Mouse (Mus musculus) midbrain, embryonic 13.5 days (tissue): ENCODE measurements around the gene Nipal1. TPM values are rescaled to one million over a fixed set of nuclear protein-coding genes. Genes with fewer than 3 reads are reported as not detected.

ENCODE experiments used
- ATAC-seq: fragments of 200-750 bp; cut with Nextera tagmentation; 2 replicates; pipeline ENCODE4 v1.8.0; 2017; ENCODE audit warnings: mild to moderate bottlenecking, moderate TSS enrichment, moderate library complexity
- H3K27ac ChIP-seq: fragments of 300-500 bp; sonication (generic); 2 replicates; pipeline ENCODE4 v1.5.1; 2015; ENCODE audit warnings: inconsistent platforms, mild to moderate bottlenecking, moderate library complexity
- H3K27me3 ChIP-seq: fragments of 300-500 bp; sonication (generic); 2 replicates; pipeline ENCODE4 v1.6.1; 2015; ENCODE audit warnings: mild to moderate bottlenecking, inconsistent platforms
- H3K36me3 ChIP-seq: fragments of 300-500 bp; sonication (generic); 2 replicates; pipeline ENCODE4 v1.6.1; 2015; ENCODE audit warnings: mild to moderate bottlenecking, inconsistent platforms
- H3K4me1 ChIP-seq: fragments of 300-500 bp; sonication (generic); replicated peaks from 2 replicates; pipeline ENCODE4 v1.6.1; 2015; ENCODE audit warnings: inconsistent platforms
- H3K4me2 ChIP-seq: fragments of 300-500 bp; sonication (generic); replicated peaks from 2 replicates; pipeline ENCODE4 v1.6.1; 2015; ENCODE audit warnings: moderate library complexity, mild to moderate bottlenecking, inconsistent platforms
- H3K4me3 ChIP-seq: fragments of 300-500 bp; sonication (generic); replicated peaks from 2 replicates; pipeline ENCODE4 v1.5.1; 2015; ENCODE audit warnings: mild to moderate bottlenecking, inconsistent platforms
- H3K9ac ChIP-seq: fragments of 300-500 bp; sonication (generic); replicated peaks from 2 replicates; pipeline ENCODE4 v1.6.1; 2015; ENCODE audit warnings: mild to moderate bottlenecking, inconsistent platforms
- H3K9me3 ChIP-seq: fragments of 300-500 bp; sonication (generic); 2 replicates; pipeline ENCODE4 v1.6.1; 2016; ENCODE audit warnings: mild to moderate bottlenecking, inconsistent platforms
- WGBS: fragments of 180-500 bp; shearing (Covaris S2); methylation state at CpG from one replicate; pipeline ENCODE4 v1.1.7; 2015; 5-methylcytosine and 5-hydroxymethylcytosine counted together
- polyA plus RNA-seq: library from polyadenylated mRNA; unstranded; fragments of >200 nt; fragmentation: Nextera tagmentation; extraction: Ambion mirVana; gene quantifications from 2 replicates; pipeline ENCODE4 v1.2.1, GENCODE M21; 2015

The Nipal1 gene
- polyA plus RNA-seq, 1 experiment from 2014 or later = 0.79 TPM

- no peak overlapping the region for H3K27ac ChIP-seq
- H3K27me3 ChIP-seq = no peaks in the 10 kb centered on the region
- no peak for ATAC-seq
- no peaks in the 10 kb centered on the region for H3K36me3 ChIP-seq
- H3K4me1 ChIP-seq = peaks cover 19% of the 10 kb centered on the region
- WGBS = 89% methylated on average over 9 of the region's 9 CpGs
- H3K9ac ChIP-seq = no peak overlapping the region
- no peak overlapping the region for H3K4me2 ChIP-seq
- H3K9me3 ChIP-seq = no peaks in the 10 kb centered on the region
- no peak overlapping the region for H3K4me3 ChIP-seq
These were observed 20.8 kb downstream of the Nipal1 start for GRCm38 (mm10) chr5:72668351-72668750.

- Histone ChIP-seq H3K4me3 (no peak overlapping the region), H3K27ac (0 out of 2 replicates have a peak overlapping the region, but pooled peaks have one; percentile 14), H3K36me3 (no peaks in the 10 kb centered on the region), H3K9ac (no peak overlapping the region), H3K9me3 (no peaks in the 10 kb centered on the region), H3K4me2 (no peak overlapping the region), H3K27me3 (no peaks in the 10 kb centered on the region), H3K4me1 (peaks cover 19% of the 10 kb centered on the region)
- 20% methylated on average over 8 of the region's 8 CpGs for WGBS
- ATAC-seq = peak; percentile 87
These were observed 23.6 kb downstream of the Nipal1 start for GRCm38 (mm10) chr5:72671017-72671699.

- no peaks in the 10 kb centered on the region for H3K27me3 ChIP-seq
- peaks cover 15% of the 10 kb centered on the region for H3K4me1 ChIP-seq
- 79% methylated on average over 9 of the region's 9 CpGs for WGBS
- H3K4me3 ChIP-seq = no peak overlapping the region
- no peak for ATAC-seq
- no peak overlapping the region for H3K27ac ChIP-seq
- H3K9ac ChIP-seq = no peak overlapping the region
- no peaks in the 10 kb centered on the region for H3K36me3 ChIP-seq
- no peaks in the 10 kb centered on the region for H3K9me3 ChIP-seq
- no peak overlapping the region for H3K4me2 ChIP-seq
These were observed 27.5 kb downstream of the Nipal1 start for GRCm38 (mm10) chr5:72674994-72675542.

- WGBS = 89% methylated on average over 6 of the region's 6 CpGs
- H3K9ac ChIP-seq = no peak overlapping the region
- no peak overlapping the region for H3K27ac ChIP-seq
- ATAC-seq = no peak
- no peaks in the 10 kb centered on the region for H3K27me3 ChIP-seq
- H3K4me1 ChIP-seq = no peaks in the 10 kb centered on the region
- H3K36me3 ChIP-seq = no peaks in the 10 kb centered on the region
- peaks cover 5% of the 10 kb centered on the region for H3K9me3 ChIP-seq
- H3K4me2 ChIP-seq = no peak overlapping the region
- H3K4me3 ChIP-seq = no peak overlapping the region
These were observed 33.9 kb downstream of the Nipal1 start for GRCm38 (mm10) chr5:72681451-72681850.

GRCm38 (mm10) chr5:72689556-72689955 is 42.0 kb downstream of the Nipal1 start:
- Histone ChIP-seq H3K9me3 (0 out of 2 replicates have a peak, but pooled peaks cover 4% of the 10 kb centered on the region), H3K36me3 (no peaks in the 10 kb centered on the region), H3K4me3 (no peak overlapping the region), H3K27ac (no peak overlapping the region), H3K27me3 (no peaks in the 10 kb centered on the region), H3K4me2 (no peak overlapping the region), H3K9ac (no peak overlapping the region), H3K4me1 (no peaks in the 10 kb centered on the region)
- no peak for ATAC-seq
- 92% methylated on average over 7 of the region's 7 CpGs for WGBS

- no peak for ATAC-seq
- 86% methylated on average over 5 of the region's 5 CpGs for WGBS
These were observed 42.9 kb downstream of the Nipal1 start for GRCm38 (mm10) chr5:72690516-72690915.

GRCm38 (mm10) chr5:72694684-72695083 is 47.1 kb downstream of the Nipal1 start:
- no peak for ATAC-seq
- Histone ChIP-seq H3K9me3 (no peaks in the 10 kb centered on the region), H3K4me3 (no peak overlapping the region), H3K9ac (no peak overlapping the region), H3K36me3 (no peaks in the 10 kb centered on the region), H3K27ac (no peak overlapping the region), H3K4me1 (peaks cover 11% of the 10 kb centered on the region), H3K4me2 (no peak overlapping the region), H3K27me3 (no peaks in the 10 kb centered on the region)
- 89% methylated on average over 2 of the region's 2 CpGs for WGBS

More at GRCm38 (mm10) chr5:72690516-72690915, 42.9 kb downstream of the Nipal1 start:
- Histone ChIP-seq H3K4me2 (no peak overlapping the region), H3K27me3 (no peaks in the 10 kb centered on the region), H3K4me1 (no peaks in the 10 kb centered on the region), H3K4me3 (no peak overlapping the region), H3K27ac (no peak overlapping the region), H3K36me3 (no peaks in the 10 kb centered on the region), H3K9me3 (0 out of 2 replicates have a peak, but pooled peaks cover 4% of the 10 kb centered on the region), H3K9ac (no peak overlapping the region)

- Histone ChIP-seq H3K4me3 (no peak overlapping the region), H3K9ac (no peak overlapping the region), H3K27me3 (no peaks in the 10 kb centered on the region), H3K27ac (no peak overlapping the region), H3K4me2 (no peak overlapping the region), H3K9me3 (no peaks in the 10 kb centered on the region), H3K4me1 (peaks cover 11% of the 10 kb centered on the region), H3K36me3 (no peaks in the 10 kb centered on the region)
- no peak for ATAC-seq
- WGBS = 81% methylated on average over 13 of the region's 13 CpGs
These were observed 48.9 kb downstream of the Nipal1 start for GRCm38 (mm10) chr5:72696491-72696890.

GRCm38 (mm10) chr5:72698343-72698742 is 50.7 kb downstream of the Nipal1 start:
- no peaks in the 10 kb centered on the region for H3K36me3 ChIP-seq
- no peak overlapping the region for H3K4me3 ChIP-seq
- H3K27ac ChIP-seq = no peak overlapping the region
- no peaks in the 10 kb centered on the region for H3K27me3 ChIP-seq
- H3K9me3 ChIP-seq = no peaks in the 10 kb centered on the region
- 57% methylated on average over 3 of the region's 3 CpGs for WGBS
- no peak overlapping the region for H3K4me2 ChIP-seq
- H3K4me1 ChIP-seq = peaks cover 11% of the 10 kb centered on the region
- H3K9ac ChIP-seq = no peak overlapping the region
- ATAC-seq = 0 out of 2 replicates have a peak, but pooled peaks have one; percentile 43

GRCm38 (mm10) chr5:72698818-72699499 is 51.4 kb downstream of the Nipal1 start:
- Histone ChIP-seq H3K4me3 (no peak overlapping the region), H3K27ac (no peak overlapping the region), H3K4me1 (peaks cover 11% of the 10 kb centered on the region), H3K36me3 (no peaks in the 10 kb centered on the region), H3K9ac (no peak overlapping the region), H3K27me3 (no peaks in the 10 kb centered on the region), H3K9me3 (no peaks in the 10 kb centered on the region), H3K4me2 (no peak overlapping the region)
- ATAC-seq = peak; percentile 68; the same call in 1 of the 2 replicates
- WGBS = 51% methylated on average over 7 of the region's 7 CpGs

- no peak overlapping the region for H3K4me2 ChIP-seq
- peaks cover 11% of the 10 kb centered on the region for H3K4me1 ChIP-seq
These were observed 51.9 kb downstream of the Nipal1 start for GRCm38 (mm10) chr5:72699500-72699818.

GRCm38 (mm10) chr5:72702202-72702601 is 54.6 kb downstream of the Nipal1 start:
- H3K4me2 ChIP-seq = no peak overlapping the region
- peaks cover 11% of the 10 kb centered on the region for H3K4me1 ChIP-seq
- no peaks in the 10 kb centered on the region for H3K9me3 ChIP-seq
- H3K4me3 ChIP-seq = no peak overlapping the region
- ATAC-seq = no peak
- H3K9ac ChIP-seq = no peak overlapping the region
- no peaks in the 10 kb centered on the region for H3K27me3 ChIP-seq
- no peak overlapping the region for H3K27ac ChIP-seq
- no peaks in the 10 kb centered on the region for H3K36me3 ChIP-seq

More at GRCm38 (mm10) chr5:72699500-72699818, 51.9 kb downstream of the Nipal1 start:
- 0 out of 2 replicates have a peak, but pooled peaks have one; percentile 37 for ATAC-seq
- Histone ChIP-seq H3K36me3 (no peaks in the 10 kb centered on the region), H3K9ac (no peak overlapping the region), H3K27ac (no peak overlapping the region), H3K9me3 (no peaks in the 10 kb centered on the region), H3K4me3 (no peak overlapping the region), H3K27me3 (no peaks in the 10 kb centered on the region)
- 8% methylated on average over 2 of the region's 2 CpGs for WGBS
